Mouse (Mus musculus) heart, postnatal 0 days (tissue): ENCODE results near the gene Litaf.

ENCODE experiments used
- CTCF ChIP-seq: IDR thresholded peaks from 2 replicates; pipeline ENCODE4 v1.5.1; 2016; ENCODE audit warnings: antibody characterized with exemption, control low read depth, low read depth
- EP300 ChIP-seq: IDR thresholded peaks from 2 replicates; pipeline ENCODE4 v1.6.1; 2016; ENCODE audit warnings: antibody characterized with exemption, low read depth

GRCm38 (mm10) chr16:11006100-11006499 lies 59.9 kb downstream of the Litaf start:
- TF ChIP-seq CTCF (no peak), EP300 (no peak)
